Mouse (Mus musculus) cerebellum, adult 9-10 months (tissue): ENCODE measurements at regions not wholly inside any gene's neighbourhood (a gene's known extent, or its start where the extent isn't known, plus 50 kb on each side); places are given as distances from the start of the nearest gene placed in this dataset.
"Not testable (repeated sequence)": the region's sequence is repeated elsewhere in the genome, so short reads cannot be mapped to it uniquely, and the experiment has no call there.

Experiments
- DNase-seq: peaks from one replicate; pipeline ENCODE4 v3.0.0; 2022

- DNase-seq, result not testable (repeated sequence)
Observed at GRCm38 (mm10) chr1:112486046-112486445, 621.3 kb upstream of the Dsel start.

GRCm38 (mm10) chr1:112456047-112456446 lies 591.3 kb upstream of the Dsel start:
- peak; percentile 6 for DNase-seq

GRCm38 (mm10) chr1:112452390-112452789 lies 587.7 kb upstream of the Dsel start:
- no peak for DNase-seq

- DNase-seq, result peak; percentile 10
Observed at GRCm38 (mm10) chr1:112451622-112452021, 586.9 kb upstream of the Dsel start.

- DNase-seq, result peak; percentile 11
Observed at GRCm38 (mm10) chr1:112439109-112439508, 574.4 kb upstream of the Dsel start.

GRCm38 (mm10) chr1:112416350-112417083 lies 551.8 kb upstream of the Dsel start:
- DNase-seq, result peak; percentile 4

- DNase-seq, result peak; percentile 21
Observed at GRCm38 (mm10) chr1:112388807-112389206, 524.1 kb upstream of the Dsel start.

- no peak for DNase-seq
Observed at GRCm38 (mm10) chr1:112384015-112384414, 519.3 kb upstream of the Dsel start.

GRCm38 (mm10) chr1:112379651-112380264 lies 515.0 kb upstream of the Dsel start:
- DNase-seq, result peak; percentile 12

GRCm38 (mm10) chr1:112378660-112379059 lies 513.9 kb upstream of the Dsel start:
- peak; percentile 17 for DNase-seq

- no peak for DNase-seq
Observed at GRCm38 (mm10) chr1:112355816-112356215, 491.1 kb upstream of the Dsel start.
